Mouse (Mus musculus): ENCODE measurements around the gene Psen2.
A peak's percentile ranks its signal among the peaks of the same experiment; 100 is the strongest.

The Psen2 gene

DNA sequence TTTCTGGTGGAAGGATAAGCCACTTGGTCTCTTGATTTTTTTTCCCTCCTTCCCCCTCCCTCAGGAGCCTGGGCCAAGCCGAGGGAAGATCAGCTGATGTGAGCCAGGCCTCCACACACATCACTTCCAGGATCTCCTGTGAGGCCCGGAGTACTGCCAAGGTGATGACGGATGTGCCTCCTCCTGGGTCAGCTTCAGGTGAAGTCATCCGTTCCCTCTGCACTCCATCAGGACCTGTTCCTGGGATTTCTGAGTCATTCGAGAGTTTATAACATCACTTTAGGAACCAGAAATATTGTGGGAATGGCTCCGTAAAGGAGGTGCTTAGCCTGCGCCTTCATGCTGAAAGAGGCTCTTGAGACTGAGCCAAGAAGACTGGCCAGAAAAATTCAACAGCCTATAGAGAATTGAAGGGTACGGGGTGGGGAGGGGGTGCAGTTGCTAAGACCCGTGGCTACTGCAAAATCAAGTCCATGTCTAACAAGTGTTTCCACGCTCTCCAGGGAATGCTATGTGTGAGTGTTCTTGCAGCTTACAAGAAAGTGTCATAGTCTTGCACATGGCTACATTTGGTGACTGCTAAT lies 11.6 kb upstream of the Psen2 start:
- no peak for DNase-seq (ENCODE audit: low spot score)

DNA sequence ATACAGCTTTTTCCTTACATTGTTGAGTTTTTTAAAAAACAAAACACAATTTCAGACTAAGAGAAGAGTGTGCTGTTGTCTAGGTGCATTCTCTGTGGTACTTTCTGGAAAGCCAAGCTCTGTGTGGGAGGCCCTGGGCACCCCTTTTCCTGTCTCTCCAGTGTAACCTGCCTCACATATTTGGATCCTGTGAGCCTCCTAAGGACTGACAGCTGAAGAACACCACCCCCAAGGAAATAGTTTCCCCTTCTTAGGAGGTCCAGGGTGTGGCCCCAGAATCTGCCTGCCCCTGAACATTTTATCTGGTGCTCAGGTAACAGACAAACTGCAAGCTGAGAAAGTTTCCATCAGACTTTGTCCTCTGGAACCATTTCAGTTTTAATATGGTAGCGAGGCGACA lies 5.8 kb upstream of the Psen2 start:
- no peak for DNase-seq (ENCODE audit: low spot score)

DNA sequence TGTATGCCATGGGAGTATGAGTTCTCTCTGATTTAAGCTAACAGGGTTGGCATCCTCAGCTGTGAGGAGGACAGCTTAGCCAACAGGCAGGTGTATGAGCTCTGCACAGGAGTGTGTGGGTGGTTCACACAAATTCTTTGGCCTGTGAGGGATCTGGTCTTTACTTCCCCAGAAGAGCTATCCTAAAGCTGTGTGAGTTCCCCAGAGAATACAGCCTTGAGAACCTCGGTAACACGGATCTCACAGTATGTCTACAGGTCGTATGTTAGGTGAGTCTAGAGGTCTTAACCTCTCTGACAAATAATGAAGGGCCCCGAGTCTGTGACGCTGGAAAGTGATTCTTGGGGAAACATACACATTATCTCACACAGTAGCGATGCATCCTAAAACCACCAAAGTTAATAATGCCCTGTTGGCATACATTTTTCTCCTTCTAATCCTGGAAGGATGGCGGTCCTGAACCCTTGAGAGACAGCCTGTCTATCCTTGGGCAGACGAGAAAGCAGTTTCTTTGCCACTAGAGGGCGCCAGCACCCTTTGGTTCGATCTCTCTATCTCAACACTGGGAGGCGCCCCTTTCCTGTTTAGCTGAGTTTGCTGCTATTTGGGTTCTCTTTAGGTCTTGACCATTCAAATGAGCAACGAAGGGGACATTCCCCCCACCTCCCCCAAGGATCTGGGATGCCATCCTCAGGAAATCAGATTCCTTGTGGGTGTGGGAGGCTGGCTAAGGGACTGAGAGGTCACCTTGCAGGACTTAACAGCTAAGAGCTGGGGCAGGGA lies 5.2 kb upstream of the Psen2 start:
- peak; percentile 94 for DNase-seq (ENCODE audit: low spot score)

DNA sequence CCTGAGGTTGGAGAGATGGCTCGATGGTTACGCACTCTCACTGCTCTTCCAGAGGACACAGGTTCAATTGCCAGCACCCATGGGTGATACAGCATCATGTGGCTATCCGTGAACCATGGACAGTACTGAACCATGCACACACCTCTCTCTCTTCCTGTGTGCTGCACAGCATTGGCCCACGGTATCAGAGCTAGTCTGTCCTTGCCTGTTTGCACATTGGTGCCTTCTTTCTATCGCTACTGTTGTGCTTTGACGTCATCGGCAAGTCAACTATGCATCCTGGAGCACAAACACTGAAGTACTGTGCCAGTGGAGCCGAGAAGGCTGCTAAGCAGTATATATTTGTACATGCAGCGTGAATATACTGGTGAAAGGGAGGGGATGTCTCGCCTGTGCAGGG lies 3.9 kb upstream of the Psen2 start:
- DNase-seq (ENCODE audit: low spot score) = no peak

DNA sequence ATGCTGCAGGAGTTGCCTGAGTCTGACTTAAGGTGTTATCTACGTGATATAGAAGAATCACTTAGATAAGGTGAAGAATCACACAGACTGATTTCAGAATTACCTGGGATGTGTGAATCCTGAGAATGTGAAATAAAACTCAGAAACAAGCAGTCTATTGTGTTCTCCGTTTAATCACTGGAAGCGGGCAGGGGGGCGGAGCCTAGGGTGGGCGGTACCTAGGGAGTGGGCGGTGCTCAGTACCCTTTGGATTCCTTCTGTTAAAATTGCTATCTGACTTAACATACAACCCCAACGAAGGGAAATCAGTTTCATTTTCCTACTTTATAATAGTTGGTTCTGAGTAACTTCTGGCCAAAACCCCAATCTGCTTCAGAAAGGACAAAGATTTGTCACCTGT lies 2.2 kb upstream of the Psen2 start:
- no peak for DNase-seq (ENCODE audit: low spot score)

DNA sequence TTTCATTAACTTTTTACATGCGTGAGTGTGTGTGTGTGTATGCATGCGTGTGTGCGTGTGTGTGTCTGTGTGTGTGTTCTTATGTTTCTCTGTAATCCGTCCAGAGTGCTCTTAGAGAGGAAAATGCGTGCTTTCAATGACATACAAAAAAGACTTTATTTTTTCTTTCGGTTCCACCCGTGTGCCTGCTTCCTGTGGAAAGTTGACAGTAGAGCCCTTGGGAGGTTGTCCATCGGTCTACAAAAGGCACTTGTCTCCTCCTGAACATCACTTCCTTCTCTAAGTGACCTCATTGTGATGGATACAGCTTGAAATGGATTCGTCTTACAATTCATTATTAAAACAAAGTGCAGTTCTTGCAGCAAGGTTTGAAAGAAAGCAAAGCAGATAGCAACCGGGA lies 1.6 kb upstream of the Psen2 start:
- DNase-seq (ENCODE audit: low spot score) = no peak

DNA sequence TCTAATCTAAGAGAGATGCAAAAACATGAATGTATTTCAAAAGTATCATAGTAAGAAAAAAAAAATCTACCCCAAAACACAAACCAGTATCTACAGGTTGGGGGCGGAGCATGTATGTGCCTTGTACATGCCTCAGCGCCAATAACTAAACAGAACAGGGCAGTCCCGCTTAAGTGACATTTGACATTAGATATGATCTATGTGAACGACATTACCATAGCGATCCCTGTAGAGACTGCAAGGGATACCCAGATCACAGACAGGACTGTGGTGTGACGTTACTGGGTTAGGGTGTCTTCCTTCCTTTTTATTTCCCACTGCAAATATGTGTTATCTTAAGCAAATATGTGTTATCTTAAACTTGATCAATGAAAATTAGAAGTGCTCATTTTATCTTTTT lies 1.2 kb upstream of the Psen2 start:
- DNase-seq (ENCODE audit: low spot score) = no peak

DNA sequence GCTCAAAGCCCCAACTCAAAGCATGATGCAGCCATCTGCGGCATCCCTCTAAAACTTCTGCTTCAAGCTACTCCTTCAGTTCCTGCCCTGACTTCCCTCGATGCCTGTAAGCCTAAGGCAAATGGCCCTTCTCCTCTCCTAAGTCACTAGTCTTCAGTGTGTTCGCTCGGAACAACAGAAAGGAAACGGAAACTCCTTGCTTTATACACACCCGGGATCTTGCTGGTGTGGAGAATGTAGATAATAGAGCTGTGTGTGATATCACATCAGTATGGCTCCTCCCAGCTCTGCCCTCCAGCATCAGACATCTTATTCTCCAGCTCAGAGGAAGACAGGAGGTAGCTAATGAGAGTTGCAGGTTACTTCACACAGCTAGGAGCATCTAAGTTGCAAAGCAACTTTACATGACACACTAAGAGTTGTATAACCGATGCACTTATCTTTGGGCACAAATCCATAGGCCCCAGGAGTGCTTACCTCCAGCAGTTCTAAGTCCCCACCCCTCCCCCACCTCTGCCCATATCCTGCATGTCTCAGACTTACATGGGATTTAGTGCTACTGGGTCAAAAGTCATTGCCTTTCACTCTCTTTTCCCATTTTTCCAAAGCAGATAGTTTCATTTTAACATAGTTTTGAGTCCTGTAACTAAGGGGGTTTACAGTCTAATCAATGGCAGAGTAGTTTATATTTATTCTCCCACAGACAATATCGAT lies 1.2 kb downstream of the Psen2 start:
- no peak for DNase-seq (ENCODE audit: low spot score)

DNA sequence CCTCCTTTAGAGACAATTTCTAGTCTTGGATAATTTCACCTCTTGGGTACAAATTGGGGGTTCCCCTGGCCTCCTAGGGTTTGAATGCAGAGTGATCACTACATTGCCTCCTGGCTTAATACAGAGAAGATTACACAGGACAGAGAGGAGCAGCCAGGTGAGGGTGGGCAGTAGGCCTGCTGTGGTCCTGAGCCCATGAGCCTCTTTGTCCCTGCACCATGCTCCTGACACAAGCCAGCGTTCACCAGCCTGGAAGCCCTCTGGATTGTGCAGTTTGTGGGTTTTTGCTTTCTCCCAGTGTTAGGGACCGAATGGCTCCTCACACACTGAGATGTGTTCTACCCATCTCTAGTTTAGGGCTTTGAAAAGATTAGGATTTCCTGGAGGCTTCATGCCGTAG lies 1.8 kb downstream of the Psen2 start:
- no peak for DNase-seq (ENCODE audit: low spot score)

DNA sequence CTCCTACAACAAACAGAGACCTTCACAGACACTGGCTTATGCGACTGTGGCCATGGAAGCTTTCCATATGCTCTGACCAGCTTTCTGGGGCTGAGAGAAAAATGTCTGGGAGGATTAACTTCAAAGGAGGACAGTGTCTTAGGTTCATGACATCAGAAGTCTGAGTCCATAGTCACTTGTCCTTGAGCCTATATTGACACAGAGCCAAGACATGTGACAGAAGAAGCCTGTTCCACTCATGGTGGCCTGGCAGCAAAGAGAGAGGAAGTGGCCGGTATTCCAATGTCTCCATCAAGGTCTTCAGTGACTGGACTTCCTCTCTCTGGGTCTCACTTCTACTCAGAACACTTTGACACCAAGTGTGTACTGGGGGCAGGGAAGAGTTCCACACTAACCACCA lies 2.4 kb downstream of the Psen2 start:
- no peak for DNase-seq (ENCODE audit: low spot score)

DNA sequence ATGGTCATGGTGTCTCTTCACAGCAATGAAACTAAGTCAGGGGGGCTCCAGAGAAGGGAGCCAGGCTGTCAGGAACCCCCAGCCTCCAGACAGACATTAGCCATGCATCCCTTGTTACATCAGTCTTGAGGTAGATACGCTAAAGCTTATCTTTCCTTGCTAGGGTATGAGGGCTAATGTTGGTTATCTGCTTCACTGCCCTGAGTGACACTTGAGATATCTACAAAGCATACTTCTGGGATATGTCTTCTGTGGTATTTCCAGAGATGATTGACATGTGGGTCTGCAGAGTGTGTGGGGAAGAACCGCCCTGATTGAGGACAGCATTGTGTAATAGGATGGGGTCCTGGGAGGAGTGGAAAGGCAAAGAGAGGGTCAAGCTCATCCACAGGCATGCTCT lies 3.5 kb downstream of the Psen2 start:
- no peak for DNase-seq (ENCODE audit: low spot score)

DNA sequence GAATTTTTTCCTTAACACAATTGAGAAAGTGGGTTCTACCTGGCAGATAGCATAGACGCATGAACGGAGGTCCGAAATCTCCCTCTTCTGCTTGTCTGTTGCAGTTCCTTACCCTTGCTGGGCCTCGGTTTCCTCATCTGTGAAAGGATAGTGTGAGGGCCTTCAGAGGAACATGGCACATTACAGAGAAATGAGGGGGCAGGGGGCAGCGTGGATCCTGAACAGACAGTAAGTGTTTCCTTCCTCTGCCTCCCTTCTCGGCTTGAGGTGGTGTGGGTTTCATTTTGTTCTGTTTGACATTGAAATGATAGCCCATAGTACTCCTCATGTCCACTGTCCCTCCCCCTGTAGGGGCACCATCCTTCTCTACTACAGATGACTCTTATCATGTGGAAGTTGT lies 5.8 kb downstream of the Psen2 start:
- no peak for DNase-seq (ENCODE audit: low spot score)

DNA sequence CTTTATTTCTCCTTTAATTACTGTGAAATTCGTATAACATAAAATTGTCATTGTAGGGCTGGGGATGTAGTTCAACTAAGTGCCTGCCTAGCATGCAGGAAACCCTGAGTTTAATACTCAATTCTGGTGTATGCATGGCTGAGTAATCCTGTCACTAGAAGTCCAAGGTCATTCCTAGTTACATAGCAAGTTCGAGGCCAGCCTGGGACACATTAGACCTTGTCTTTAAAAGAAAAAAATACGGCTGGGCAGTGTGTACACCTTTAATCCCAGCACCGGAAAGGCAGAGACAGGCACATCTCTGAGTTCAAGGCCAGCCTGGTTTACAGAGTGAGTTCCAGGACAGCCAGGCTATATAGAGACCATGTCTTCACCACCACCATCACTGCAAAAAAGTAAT lies 6.4 kb downstream of the Psen2 start:
- DNase-seq (ENCODE audit: low spot score) = no peak

DNA sequence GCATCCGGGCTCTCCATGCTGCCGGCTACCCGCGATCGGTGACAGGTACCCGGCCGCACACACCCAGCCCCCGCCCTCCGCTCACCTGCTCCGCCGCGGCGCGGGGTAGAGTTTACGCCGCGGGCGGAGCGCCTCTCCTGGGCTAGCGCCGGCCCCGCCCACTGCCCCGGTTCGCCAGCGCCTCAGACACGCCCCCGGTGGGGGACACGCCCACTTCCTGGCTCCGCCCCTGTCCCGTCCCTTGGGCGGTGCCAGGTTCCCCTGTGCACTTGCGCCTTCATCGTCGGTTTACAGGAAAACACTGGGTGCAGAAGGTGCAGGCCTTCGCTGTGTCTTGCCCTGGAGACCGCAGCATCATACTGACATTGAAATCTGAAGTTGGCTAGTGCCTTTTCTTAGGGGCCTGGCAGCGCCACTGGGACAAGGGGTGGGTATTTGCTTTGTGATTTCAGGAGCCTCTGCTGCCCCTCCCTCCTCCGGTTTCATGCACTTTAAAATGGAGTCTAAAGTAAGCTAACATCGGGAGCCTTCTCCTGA lies 7.0 kb downstream of the Psen2 start:
- peak; percentile 99 for DNase-seq (ENCODE audit: low spot score)

DNA sequence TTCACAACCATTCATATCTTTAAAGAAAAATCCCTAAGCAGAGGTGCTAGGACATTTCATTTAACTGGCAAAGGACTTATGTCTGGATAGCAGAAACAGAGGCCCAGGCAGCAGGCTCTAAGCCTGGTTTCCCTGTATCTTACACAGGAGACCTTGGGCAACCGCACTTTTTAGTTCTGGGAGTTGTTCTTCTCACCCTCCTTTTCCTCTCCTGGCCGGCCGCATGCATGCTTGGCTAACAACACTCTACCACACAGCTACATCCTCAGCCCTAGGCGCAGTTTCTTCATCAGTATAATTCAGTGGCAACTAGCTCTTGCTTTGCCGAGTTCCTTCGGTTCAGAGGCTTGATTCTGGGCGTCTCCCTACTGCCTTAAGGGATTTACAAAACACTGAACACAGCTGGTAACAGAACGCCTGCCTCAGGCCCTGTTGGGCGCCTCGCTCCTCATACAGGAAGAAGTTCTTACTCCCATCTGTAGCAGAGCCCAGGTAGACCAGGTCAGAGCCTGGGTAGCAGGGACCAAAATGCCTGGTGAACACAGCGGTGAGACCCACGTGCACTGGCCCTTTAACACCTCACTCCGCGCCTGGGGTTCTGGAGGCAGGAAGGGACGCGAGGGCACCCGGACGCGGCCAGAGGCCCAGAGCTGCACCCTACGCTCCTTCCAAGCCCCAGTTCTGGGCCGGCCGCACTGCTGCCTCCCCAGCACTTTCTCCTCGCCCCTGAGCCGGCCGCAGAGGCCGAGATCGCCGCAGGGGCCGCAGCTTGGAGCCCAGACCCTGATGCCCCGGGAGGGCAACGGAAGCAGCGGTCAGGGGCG lies 7.7 kb downstream of the Psen2 start:
- DNase-seq (ENCODE audit: low spot score) = peak; percentile 32

DNA sequence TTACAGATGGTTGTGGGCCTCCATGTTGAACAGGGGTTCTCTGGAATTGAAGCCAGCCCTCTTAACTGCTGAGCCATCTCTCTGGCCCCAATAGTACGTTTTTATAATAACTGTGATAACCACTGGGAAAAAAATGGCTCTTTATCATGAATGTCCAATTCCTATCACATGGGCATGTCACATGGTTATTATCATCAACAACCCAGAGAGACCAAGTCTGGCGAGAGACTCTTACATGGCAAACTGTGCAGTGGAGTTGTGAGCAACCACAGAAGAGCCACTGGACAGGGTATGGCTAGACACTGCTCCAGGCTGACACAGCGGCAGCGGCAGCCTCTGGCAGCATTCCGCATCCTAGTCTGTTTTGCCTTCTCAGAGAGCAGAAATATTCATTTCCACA lies 8.9 kb downstream of the Psen2 start:
- no peak for DNase-seq (ENCODE audit: low spot score)

DNA sequence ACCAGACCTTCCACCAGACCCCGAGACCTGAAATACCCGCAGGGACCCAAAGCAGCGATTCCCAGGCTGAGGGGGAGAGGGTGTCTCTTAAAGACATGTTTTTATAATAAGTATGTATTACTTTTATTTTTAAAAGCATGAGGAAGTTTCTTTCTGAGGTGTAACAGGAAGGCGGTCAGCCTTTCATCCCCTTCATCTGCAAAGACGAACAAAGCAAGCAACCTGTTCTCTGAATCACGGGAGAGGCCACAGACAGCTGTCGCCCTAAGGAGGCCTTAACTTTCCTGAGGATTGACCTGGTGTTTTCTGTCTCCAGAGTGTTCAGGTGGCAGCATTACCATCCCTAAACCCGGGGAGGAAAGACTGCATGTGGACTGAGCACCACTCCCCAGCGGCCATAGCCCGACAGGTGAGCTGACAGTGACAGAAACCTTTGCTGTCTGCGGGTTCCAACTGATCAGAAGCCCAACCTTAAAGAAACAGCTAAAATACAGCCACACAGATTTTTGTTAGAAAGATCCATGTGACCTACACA lies 10.5 kb downstream of the Psen2 start:
- no peak for DNase-seq (ENCODE audit: low spot score)

DNA sequence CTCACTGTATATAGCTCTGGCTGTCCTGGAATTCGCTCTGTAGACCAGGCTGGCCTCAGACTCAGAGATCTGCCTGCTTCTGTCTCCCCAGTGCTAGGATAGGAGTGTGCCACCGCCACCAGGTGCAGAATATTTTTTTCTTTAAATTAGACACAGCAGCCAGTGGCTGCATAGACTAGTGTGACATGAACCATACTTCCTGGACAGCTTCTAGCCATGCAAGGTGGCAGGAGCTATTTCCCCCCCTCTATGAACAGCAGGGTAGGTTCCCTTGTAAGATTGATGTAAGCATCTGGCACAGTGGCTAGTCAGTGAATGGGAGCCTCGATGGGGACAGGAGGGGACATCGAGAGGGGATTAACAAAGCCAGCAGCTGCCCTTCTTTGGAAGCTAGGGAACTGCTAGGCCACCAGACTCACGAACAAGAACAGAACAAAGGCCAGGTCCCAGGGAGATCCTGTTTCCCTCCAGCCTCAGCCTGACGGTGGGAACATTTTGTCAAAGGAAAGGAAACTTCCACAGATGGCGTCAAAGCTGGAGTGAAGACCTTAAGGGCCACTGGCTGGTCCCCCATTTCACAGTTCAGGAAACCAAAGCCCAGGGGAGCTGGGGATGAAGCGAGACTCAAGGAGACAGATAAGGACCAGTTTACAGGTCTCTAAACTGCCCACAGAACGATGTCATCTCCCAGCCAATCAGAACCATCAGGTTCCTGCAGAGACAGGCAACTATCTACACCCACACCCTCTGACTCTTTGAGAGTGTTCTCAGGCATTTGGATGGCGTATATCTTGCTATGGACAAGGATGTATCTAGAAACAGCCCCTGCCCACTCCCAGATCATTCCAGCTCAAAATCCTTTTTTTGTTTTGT lies 11.8 kb downstream of the Psen2 start:
- DNase-seq (ENCODE audit: low spot score) = no peak

DNA sequence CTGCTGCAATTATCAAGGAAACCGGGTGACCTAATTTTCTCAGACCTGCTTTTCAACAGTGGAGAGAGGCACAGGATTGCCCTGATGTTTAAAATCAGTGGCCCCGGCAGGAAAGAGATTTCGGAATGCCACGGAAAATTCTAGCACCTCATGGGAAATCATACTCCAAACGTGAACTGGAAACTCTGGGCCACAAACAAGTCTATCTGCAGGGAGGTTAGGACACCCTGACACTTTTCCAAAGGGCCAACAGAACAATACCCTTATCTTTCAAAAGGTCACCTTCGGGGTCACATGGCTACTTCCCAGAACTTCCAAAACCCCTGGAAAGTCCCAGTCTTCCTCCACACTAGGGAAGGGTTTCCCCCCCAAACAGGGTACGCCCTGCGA lies 12.8 kb downstream of the Psen2 start:
- no peak for DNase-seq (ENCODE audit: low spot score)

DNA sequence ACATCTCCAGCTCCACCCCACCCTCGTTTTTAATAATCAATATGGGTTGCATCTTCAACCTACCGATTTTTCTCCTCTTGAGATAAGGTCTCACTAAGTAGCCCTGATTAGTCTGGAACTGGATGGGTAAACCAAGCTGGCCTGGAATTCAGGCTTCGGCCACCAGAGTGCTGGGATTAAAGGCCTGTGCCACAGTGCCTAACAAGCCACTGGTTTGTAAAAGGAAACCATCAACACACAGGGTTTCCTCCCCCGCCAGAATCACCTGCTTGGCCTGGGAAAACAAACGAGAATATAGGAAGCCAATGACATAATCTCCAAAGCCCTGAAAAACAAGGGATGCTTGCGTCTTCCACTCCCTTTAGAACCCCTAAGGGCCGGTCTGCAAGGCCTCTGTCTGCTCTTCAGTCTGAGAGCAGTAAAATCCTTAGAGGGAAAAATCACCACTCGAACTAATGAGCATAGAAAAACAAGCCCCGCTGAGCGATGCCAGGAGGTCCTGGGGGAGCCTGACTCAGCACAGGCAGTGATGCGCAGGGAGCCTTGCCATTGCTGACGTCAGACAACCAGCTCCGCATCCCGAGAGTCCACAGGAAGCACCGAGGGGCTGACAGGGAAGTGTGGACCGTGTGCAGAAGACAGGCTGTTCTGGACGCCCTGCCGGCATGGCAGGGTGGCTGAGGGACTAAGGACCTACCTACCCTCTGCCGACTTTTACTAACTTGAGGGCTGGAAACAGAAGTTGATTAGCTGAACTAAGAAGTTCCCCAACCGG lies 13.4 kb downstream of the Psen2 start:
- peak; percentile 60 for DNase-seq (ENCODE audit: low spot score)

Measured in ovary, postnatal 14 days (tissue).